Mouse (Mus musculus) limb, embryonic 15.5 days (tissue): ENCODE results near the gene Ccl22. TPM values are rescaled to one million over a fixed set of nuclear protein-coding genes. Genes with fewer than 3 reads are reported as not detected.

Experiments
- polyA plus RNA-seq: library from polyadenylated mRNA; unstranded; fragments of >200 nt; fragmentation: Nextera tagmentation; extraction: Ambion mirVana; gene quantifications from 2 replicates; pipeline ENCODE4 v1.2.1, GENCODE M21; 2015

The Ccl22 gene
- polyA plus RNA-seq, 1 experiment from 2014 or later = not detected

Other genes with a start within 250 kb of the Ccl22 start
- gene Cpne2, start 212.6 kb upstream of the Ccl22 start, polyA plus RNA-seq = 13.8 and 14.0 TPM in 2 replicates
- 35.3 and 36.7 TPM in 2 replicates for gene Rspry1, start 143.7 kb upstream of the Ccl22 start, polyA plus RNA-seq
- 61.9 and 64.4 TPM in 2 replicates for gene Fam192a, start 143.6 kb upstream of the Ccl22 start, polyA plus RNA-seq
- gene Arl2bp, start 79.0 kb upstream of the Ccl22 start, polyA plus RNA-seq = 99.7 and 106 TPM in 2 replicates
- gene Pllp, start 49.3 kb upstream of the Ccl22 start, polyA plus RNA-seq = 17.3 and 18.9 TPM in 2 replicates
- 9.3 and 12.0 TPM in 2 replicates for gene Cx3cl1, start 26.4 kb downstream of the Ccl22 start, polyA plus RNA-seq
- not detected in 2 replicates for gene Ccl17, start 64.9 kb downstream of the Ccl22 start, polyA plus RNA-seq
- gene Coq9, start 92.7 kb downstream of the Ccl22 start, polyA plus RNA-seq = 74.6 and 81.5 TPM in 2 replicates
- gene Ciapin1, start 92.8 kb downstream of the Ccl22 start, polyA plus RNA-seq = 81.8 and 82.8 TPM in 2 replicates
- gene Polr2c, start 111.9 kb downstream of the Ccl22 start, polyA plus RNA-seq = 121 and 122 TPM in 2 replicates
- gene Dok4, start 130.7 kb downstream of the Ccl22 start, polyA plus RNA-seq = 28.2 and 32.1 TPM in 2 replicates
- gene Ccdc102a, start 172.5 kb downstream of the Ccl22 start, polyA plus RNA-seq = 39.5 and 41.8 TPM in 2 replicates
- 0.22 TPM in 1 of 2 replicates, not detected in the other for gene Adgrg5, start 178.1 kb downstream of the Ccl22 start, polyA plus RNA-seq
- 23.2 and 25.0 TPM in 2 replicates for gene Adgrg1, start 229.2 kb downstream of the Ccl22 start, polyA plus RNA-seq